Mouse (Mus musculus) E14TG2a.4 (cell line): ENCODE measurements around the gene Hbb-y.

Source experiments
- CTCF ChIP-seq: conservative IDR thresholded peaks from 2 replicates; pipeline ENCODE4 v1.5.1; 2014; ENCODE audit warnings: low read length
- NANOG ChIP-seq: IDR thresholded peaks from 2 replicates; pipeline ENCODE4 v1.6.1; 2014; ENCODE audit warnings: borderline replicate concordance, low read length, mixed read lengths
- POU5F1 ChIP-seq: IDR thresholded peaks from 2 replicates; pipeline ENCODE4 v1.6.1; 2014; ENCODE audit warnings: low read length, borderline replicate concordance

- TF ChIP-seq CTCF (no peak), NANOG (no peak), POU5F1 (no peak)
Measured at GRCm38 (mm10) chr7:103873064-103873463, 20.0 kb upstream of the Hbb-y start.
